Mouse (Mus musculus) heart, embryonic 14.5 days (tissue): ENCODE results near the gene Bod1l. TPM values are rescaled to one million over a fixed set of nuclear protein-coding genes. Genes with fewer than 3 reads are reported as not detected.

Experiments used
- ATAC-seq: fragments of 200-750 bp; cut with Nextera tagmentation; 2 replicates; pipeline ENCODE4 v1.8.0; 2017; ENCODE audit warnings: low read depth, moderate TSS enrichment; ENCODE audit not compliant: insufficient number of reproducible peaks, insufficient read depth, low FRiP score
- H3K27ac ChIP-seq, 2 experiments: fragments of 200-500 bp in 1 of 2; fragments of 300-500 bp in 1 of 2; sonication (generic) in 1 of 2; replicated peaks in 1 of 2; 2 replicates each; pipeline ENCODE4 v1.5.1; 2012 to 2014; ENCODE audit warnings: low read depth in 2 of 2, low read length in 2 of 2, control low read depth in 1 of 2, mild to moderate bottlenecking in 1 of 2, mixed read lengths in 1 of 2; ENCODE audit not compliant: control insufficient read depth in 1 of 2, insufficient read depth in 1 of 2
- H3K27me3 ChIP-seq: fragments of 300-500 bp; sonication (generic); 2 replicates; pipeline ENCODE4 v1.6.1; 2014; ENCODE audit warnings: mild to moderate bottlenecking, low read length, control low read depth; ENCODE audit not compliant: control insufficient read depth, insufficient read depth
- H3K36me3 ChIP-seq: fragments of 300-500 bp; sonication (generic); 2 replicates; pipeline ENCODE4 v1.6.1; 2014; ENCODE audit warnings: mild to moderate bottlenecking, control low read depth, low read length, mixed read lengths; ENCODE audit not compliant: control insufficient read depth, insufficient read depth
- H3K4me1 ChIP-seq, 2 experiments: fragments of 200-500 bp in 1 of 2; fragments of 300-500 bp in 1 of 2; sonication (generic) in 1 of 2; 2 replicates each; pipeline ENCODE4 v1.6.1; 2012 to 2014; ENCODE audit warnings: low read length in 2 of 2, control low read depth in 1 of 2, mixed read lengths in 1 of 2; ENCODE audit not compliant: control insufficient read depth in 2 of 2, insufficient read depth in 2 of 2
- H3K4me2 ChIP-seq: fragments of 300-500 bp; sonication (generic); 2 replicates; pipeline ENCODE4 v1.6.1; 2014; ENCODE audit warnings: mild to moderate bottlenecking, low read length
- H3K4me3 ChIP-seq, 2 experiments: fragments of 200-500 bp in 1 of 2; fragments of 300-500 bp in 1 of 2; sonication (generic) in 1 of 2; 2 replicates each; pipeline ENCODE4 v1.5.1; 2012 to 2014; ENCODE audit warnings: low read length in 2 of 2, mild to moderate bottlenecking in 2 of 2, control low read depth in 1 of 2, low read depth in 1 of 2, moderate library complexity in 1 of 2; ENCODE audit not compliant: control insufficient read depth in 1 of 2, insufficient read depth in 1 of 2
- H3K9ac ChIP-seq: fragments of 300-500 bp; sonication (generic); 2 replicates; pipeline ENCODE4 v1.6.1; 2014; ENCODE audit warnings: mild to moderate bottlenecking, low read length
- H3K9me3 ChIP-seq: fragments of 300-500 bp; sonication (generic); 2 replicates; pipeline ENCODE4 v1.6.1; 2016; ENCODE audit warnings: low read length, control low read depth; ENCODE audit not compliant: control insufficient read depth
- WGBS: fragments of 180-500 bp; shearing (Covaris S2); extraction: QIAGEN DNeasy Blood & Tissue Kit; methylation state at CpG from one replicate; pipeline ENCODE4 v1.1.7; 2014; 5-methylcytosine and 5-hydroxymethylcytosine counted together
- polyA plus RNA-seq: library from polyadenylated mRNA; unstranded; fragments of >200 nt; fragmentation: Nextera tagmentation; extraction: Ambion mirVana; gene quantifications from 2 replicates; pipeline ENCODE4 v1.2.1, GENCODE M21; 2014

Bod1l gene
- polyA plus RNA-seq, 1 experiment from 2014 or later, result 16.7 TPM

DNA sequence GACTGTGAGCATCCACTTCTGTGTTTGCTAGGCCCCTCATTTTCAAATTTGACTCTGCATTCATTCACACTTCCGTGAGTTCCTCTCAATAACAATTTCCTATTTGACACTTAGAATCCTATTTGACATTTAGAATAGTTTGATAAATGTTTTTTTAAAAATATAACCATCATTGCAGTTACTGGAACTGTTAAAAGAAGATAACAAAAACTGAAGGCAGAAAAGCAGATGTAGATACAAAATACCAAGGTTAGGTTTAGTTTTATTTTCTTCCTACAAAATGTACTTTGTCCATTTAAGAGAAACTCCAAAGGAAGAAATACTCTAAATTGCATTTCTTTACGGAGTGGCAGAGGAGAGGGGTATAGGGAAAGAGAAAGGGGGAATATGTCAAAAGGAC is 42.5 kb downstream of the Bod1l start:
- Histone ChIP-seq H3K9me3 (no peaks in the 10 kb centered on the region), H3K36me3 (peaks cover 66% of the 10 kb centered on the region), H3K4me2 (no peak overlapping the region), H3K9ac (no peak overlapping the region), H3K27me3 (no peaks in the 10 kb centered on the region), H3K4me3 (no peak overlapping the region), H3K4me1 (no peaks in the 10 kb centered on the region), H3K27ac (no peak overlapping the region)
- 96% methylated on average over 2 of the region's 2 CpGs for WGBS
- no peak for ATAC-seq

DNA sequence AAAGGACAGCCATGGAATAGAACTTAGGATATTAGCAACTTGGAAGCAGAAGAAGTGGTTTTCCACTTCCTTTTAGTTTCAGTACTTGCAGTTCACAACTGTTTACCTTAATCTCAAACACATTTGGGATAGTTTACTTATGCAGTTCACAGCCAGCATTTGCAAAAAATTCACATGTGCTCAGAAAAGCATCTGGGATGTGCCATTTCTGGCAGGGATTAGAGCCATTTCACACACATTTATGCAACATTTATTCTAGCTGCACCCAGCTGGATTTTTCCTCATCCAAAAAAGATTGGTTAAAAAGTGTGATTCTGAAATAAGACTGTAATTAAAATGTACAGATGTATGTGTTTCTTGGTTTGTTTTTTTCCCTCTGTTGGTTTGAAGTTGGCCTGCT is 49.7 kb downstream of the Bod1l start:
- H3K27ac ChIP-seq, result no peak overlapping the region
- H3K4me1 ChIP-seq, result no peaks in the 10 kb centered on the region
- H3K27me3 ChIP-seq, result no peaks in the 10 kb centered on the region
- H3K36me3 ChIP-seq, result peaks cover 76% of the 10 kb centered on the region
- no peak for ATAC-seq
- no peaks in the 10 kb centered on the region for H3K9me3 ChIP-seq
- H3K9ac ChIP-seq, result no peak overlapping the region
- H3K4me2 ChIP-seq, result no peak overlapping the region
- no peak overlapping the region for H3K4me3 ChIP-seq

DNA sequence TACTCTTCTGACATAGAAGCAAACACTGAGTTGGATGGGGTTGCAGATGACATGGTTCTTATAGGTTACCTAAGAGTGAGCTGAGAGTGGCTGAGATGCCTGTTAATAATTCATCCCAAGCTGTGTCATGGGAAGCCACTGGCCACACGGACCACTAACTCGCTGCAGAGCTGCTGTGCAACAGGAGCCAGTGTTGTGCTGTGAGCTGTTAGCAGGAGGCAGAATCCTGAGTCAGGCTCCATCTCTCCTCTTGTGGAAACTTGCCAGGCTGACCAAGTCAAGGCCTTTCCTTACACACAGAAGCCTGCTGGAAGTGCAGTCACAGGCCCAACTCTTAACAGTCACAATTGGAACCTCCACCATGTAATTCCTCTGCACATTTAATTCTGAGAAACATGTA is 53.6 kb downstream of the Bod1l start:
- Histone ChIP-seq H3K4me1 (no peaks in the 10 kb centered on the region), H3K36me3 (peaks cover 92% of the 10 kb centered on the region), H3K27me3 (no peaks in the 10 kb centered on the region), H3K4me2 (no peak overlapping the region), H3K9me3 (no peaks in the 10 kb centered on the region), H3K9ac (no peak overlapping the region), H3K4me3 (no peak overlapping the region), H3K27ac (no peak overlapping the region)
- ATAC-seq, result no peak
- 91% methylated on average over 2 of the region's 2 CpGs for WGBS

DNA sequence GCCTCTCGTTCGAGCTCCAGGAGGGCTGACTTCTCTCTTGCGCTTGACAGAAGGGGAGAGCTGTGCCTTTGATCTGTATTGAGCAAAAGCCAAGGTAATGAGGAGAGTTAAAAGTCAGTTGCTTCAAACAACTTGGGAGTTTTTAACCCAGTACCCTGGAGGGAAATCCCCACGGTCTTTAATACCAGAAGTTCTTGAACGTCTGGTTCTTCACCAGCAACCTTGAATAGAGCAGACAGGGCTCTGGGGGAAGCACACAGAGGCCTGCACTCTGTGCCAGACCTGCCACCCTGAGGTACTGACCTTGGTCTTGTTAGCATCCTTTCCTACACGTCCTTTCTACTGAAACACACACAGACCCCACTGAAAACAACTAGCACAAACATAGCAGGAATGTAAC is 55.2 kb downstream of the Bod1l start:
- no peak overlapping the region for H3K9ac ChIP-seq
- H3K4me2 ChIP-seq, result no peak overlapping the region
- no peak overlapping the region for H3K27ac ChIP-seq
- no peak overlapping the region for H3K4me3 ChIP-seq
- no peaks in the 10 kb centered on the region for H3K27me3 ChIP-seq
- no peaks in the 10 kb centered on the region for H3K4me1 ChIP-seq
- peaks cover 82% of the 10 kb centered on the region for H3K36me3 ChIP-seq
- no peaks in the 10 kb centered on the region for H3K9me3 ChIP-seq
- 76% methylated on average over 6 of the region's 6 CpGs for WGBS
- ATAC-seq, result no peak

DNA sequence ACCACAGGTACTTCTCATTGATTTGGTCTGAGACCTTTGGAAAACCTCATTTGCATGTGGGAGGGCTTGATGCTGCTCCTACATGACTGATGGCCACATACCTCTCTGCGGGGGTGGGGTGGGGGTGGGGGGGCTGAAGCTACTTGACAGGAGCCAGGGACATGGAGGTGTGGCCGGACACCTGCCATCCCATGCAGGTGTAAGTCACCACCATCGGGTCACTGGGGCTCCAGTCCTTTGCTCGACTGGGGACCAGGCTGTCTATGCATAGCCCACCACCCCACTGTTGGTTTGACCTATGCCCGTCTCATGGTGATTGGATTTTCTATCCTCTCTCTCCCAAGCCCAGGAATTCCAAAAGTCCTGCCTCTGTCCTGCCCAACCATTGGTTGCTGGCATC is 62.2 kb downstream of the Bod1l start:
- 84% methylated on average over 5 of the region's 5 CpGs for WGBS

DNA sequence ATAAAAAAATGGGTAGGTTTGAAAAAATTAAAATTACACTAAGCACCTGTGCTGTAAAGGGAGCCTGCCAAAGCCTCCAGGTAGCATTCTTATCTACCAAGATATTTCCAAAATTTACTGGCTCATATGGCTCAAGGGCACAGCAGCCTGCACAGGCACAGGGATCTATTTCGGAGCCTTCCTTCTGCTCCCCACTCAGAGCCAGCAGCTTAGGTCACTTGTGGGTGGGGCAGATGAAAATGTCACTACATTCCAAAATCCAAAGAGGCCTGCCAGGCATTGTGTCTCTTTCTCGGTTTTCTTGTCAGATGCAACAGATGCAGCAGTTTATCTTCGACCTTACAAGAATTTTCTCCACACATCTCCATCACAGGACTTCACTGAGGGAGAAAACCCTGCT is 64.1 kb downstream of the Bod1l start:
- Histone ChIP-seq H3K9ac (no peak overlapping the region), H3K4me1 (no peaks in the 10 kb centered on the region), H3K4me3 (no peak overlapping the region), H3K9me3 (no peaks in the 10 kb centered on the region), H3K27me3 (no peaks in the 10 kb centered on the region), H3K27ac (no peak overlapping the region), H3K36me3 (no peaks in the 10 kb centered on the region), H3K4me2 (no peak overlapping the region)
- WGBS, result 68% methylated on average over 3 of the region's 3 CpGs
- ATAC-seq, result no peak

More for the DNA sequence above, 62.2 kb downstream of the Bod1l start:
- Histone ChIP-seq H3K36me3 (peaks cover 17% of the 10 kb centered on the region), H3K4me2 (no peak overlapping the region), H3K27ac (no peak overlapping the region), H3K9ac (no peak overlapping the region), H3K27me3 (no peaks in the 10 kb centered on the region), H3K4me3 (no peak overlapping the region), H3K4me1 (no peaks in the 10 kb centered on the region), H3K9me3 (no peaks in the 10 kb centered on the region)
- ATAC-seq, result no peak

DNA sequence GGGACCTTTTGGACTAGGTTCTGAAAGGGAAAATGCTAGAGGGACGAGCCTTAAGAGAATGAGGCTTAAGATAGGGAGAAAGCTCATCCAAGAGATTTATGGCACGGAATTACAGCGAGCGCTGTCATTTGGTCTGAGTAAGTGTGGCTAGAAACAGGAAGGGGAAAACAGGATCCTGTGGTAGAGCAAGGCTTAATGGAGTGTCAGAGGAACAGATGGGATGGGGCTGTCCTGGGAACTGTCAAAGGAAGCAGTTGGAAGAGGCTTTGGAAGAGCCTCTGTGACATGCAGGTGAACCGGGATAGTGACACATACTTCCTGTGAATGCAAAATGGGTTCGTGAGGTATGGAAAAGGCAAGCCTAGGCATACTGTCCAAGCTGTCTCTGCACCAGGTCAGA is 68.4 kb downstream of the Bod1l start:
- Histone ChIP-seq H3K9ac (no peak overlapping the region), H3K9me3 (no peaks in the 10 kb centered on the region), H3K4me1 (no peaks in the 10 kb centered on the region), H3K27me3 (no peaks in the 10 kb centered on the region), H3K27ac (no peak overlapping the region), H3K36me3 (no peaks in the 10 kb centered on the region), H3K4me2 (no peak overlapping the region), H3K4me3 (no peak overlapping the region)
- WGBS, result 61% methylated on average over 6 of the region's 6 CpGs
- no peak for ATAC-seq

DNA sequence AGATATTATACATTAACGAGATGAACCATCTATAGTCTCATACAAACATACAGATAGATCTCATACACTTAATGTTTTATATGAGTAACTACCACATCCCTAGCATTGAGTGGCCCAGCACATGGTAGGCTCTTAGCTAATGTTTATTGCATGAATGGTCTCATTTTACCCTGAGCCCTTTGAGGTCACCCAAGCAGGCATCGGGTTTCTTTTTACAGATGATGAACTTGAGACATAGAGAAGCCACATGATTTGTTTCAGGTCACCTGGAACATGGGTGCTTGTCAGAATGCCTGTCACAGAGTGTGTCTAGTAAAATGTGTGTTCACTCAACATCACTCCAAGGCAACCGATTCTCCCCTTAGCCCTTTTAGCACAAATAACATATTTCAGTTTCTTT is 68.8 kb downstream of the Bod1l start:
- H3K4me1 ChIP-seq, result no peaks in the 10 kb centered on the region
- H3K9me3 ChIP-seq, result no peaks in the 10 kb centered on the region
- no peaks in the 10 kb centered on the region for H3K36me3 ChIP-seq
- H3K27ac ChIP-seq, result no peak overlapping the region
- no peaks in the 10 kb centered on the region for H3K27me3 ChIP-seq
- no peak overlapping the region for H3K4me3 ChIP-seq
- WGBS, result 81% methylated on average over 3 of the region's 3 CpGs
- no peak overlapping the region for H3K9ac ChIP-seq
- H3K4me2 ChIP-seq, result no peak overlapping the region
- no peak for ATAC-seq
